Mouse (Mus musculus) heart, adult 2 months (tissue): ENCODE data around the gene Zfp595. TPM values are rescaled to one million over a fixed set of nuclear protein-coding genes. Genes with fewer than 3 reads are reported as not detected.
A peak's percentile ranks its signal among the peaks of the same experiment; 100 is the strongest.
"Not testable (repeated sequence)": the region's sequence is repeated elsewhere in the genome, so short reads cannot be mapped to it uniquely, and the experiment has no call there.

Experiments
- DNase-seq, 2 experiments: peaks; one replicate each; pipeline ENCODE4 v3.0.0; 2021
- H3K27ac ChIP-seq: fragments of 200-600 bp; 2 replicates; pipeline ENCODE4 v1.8.1; 2022
- H3K27me3 ChIP-seq: fragments of 200-500 bp; 2 replicates; pipeline ENCODE4 v1.6.1; 2012; ENCODE audit warnings: mild to moderate bottlenecking, low read length, inconsistent platforms, mixed read lengths; ENCODE audit not compliant: control insufficient read depth, insufficient read depth
- H3K36me3 ChIP-seq: fragments of 200-500 bp; 2 replicates; pipeline ENCODE4 v1.6.1; 2012; ENCODE audit warnings: low read length, inconsistent platforms; ENCODE audit not compliant: control insufficient read depth, insufficient read depth
- H3K4me1 ChIP-seq: fragments of 200-500 bp; 2 replicates; pipeline ENCODE4 v1.6.1; 2011; ENCODE audit warnings: low read length; ENCODE audit not compliant: control insufficient read depth, insufficient read depth
- H3K4me3 ChIP-seq: fragments of 200-600 bp; 2 replicates; pipeline ENCODE4 v1.8.1; 2022
- H3K79me2 ChIP-seq: fragments of 200-500 bp; replicated peaks from 2 replicates; pipeline ENCODE4 v1.6.1; 2012; ENCODE audit warnings: mild to moderate bottlenecking, inconsistent platforms, low read length, moderate library complexity, mixed read lengths; ENCODE audit not compliant: control insufficient read depth, insufficient read depth
- H3K9ac ChIP-seq: fragments of 200-500 bp; 2 replicates; pipeline ENCODE4 v1.6.1; 2012; ENCODE audit warnings: low read depth, mild to moderate bottlenecking, control low read depth, inconsistent platforms, low read length, mixed read lengths
- CTCF ChIP-seq: fragments of 200-600 bp; IDR thresholded peaks from 2 replicates; pipeline ENCODE4 v1.8.1; 2022; ENCODE audit warnings: antibody characterized with exemption, mild to moderate bottlenecking, moderate library complexity
- EP300 ChIP-seq: fragments of 200-500 bp; IDR thresholded peaks from 2 replicates; pipeline ENCODE4 v1.6.1; 2011; ENCODE audit warnings: low read depth, low read length, control low read depth; ENCODE audit not compliant: insufficient read depth
- POLR2A ChIP-seq: fragments of 200-500 bp; IDR thresholded peaks from 2 replicates; pipeline ENCODE4 v1.6.1; 2011; ENCODE audit warnings: mild to moderate bottlenecking, low read depth, low read length, control low read depth; ENCODE audit not compliant: insufficient read depth
- WGBS: fragments of 180-500 bp; shearing (Covaris S2); methylation state at CpG from one replicate; pipeline ENCODE4 v1.1.7; 2018; 5-methylcytosine and 5-hydroxymethylcytosine counted together
- intact Hi-C: fragments of 180-260 bp; cut with DNase I; formaldehyde crosslinking; loops from one replicate; pipeline ENCODE4 v1.15.1; 2025
- polyA plus RNA-seq: library from polyadenylated mRNA; depleted of rRNA; stranded (reverse); fragments of >200 nt; gene quantifications from 2 replicates; pipeline ENCODE4 v1.2.3, GENCODE M21; 2012
- total RNA-seq, 2 experiments: library from RNA; stranded (reverse); gene quantifications; 2 replicates each; pipeline ENCODE4 v1.2.3; 2021

Gene Zfp595
- total and polyA plus RNA-seq, 3 experiments, result 0.66 to 2.3 (median 2.2) TPM

GRCm38 (mm10) chr13:67343422-67343821, 11.1 kb upstream of the Zfp595 start:
- Histone ChIP-seq H3K27ac (no peak overlapping the region), H3K4me1 (no peaks in the 10 kb centered on the region), H3K9ac (no peak overlapping the region), H3K79me2 (no peaks in the 10 kb centered on the region), H3K4me3 (no peak overlapping the region), H3K27me3 (no peaks in the 10 kb centered on the region), H3K36me3 (no peaks in the 10 kb centered on the region)
- intact Hi-C loops, result no loop called here
- DNase-seq, result no peak
- 87% methylated on average over 2 of the region's 2 CpGs for WGBS
- TF ChIP-seq CTCF (no peak), POLR2A (no peak), EP300 (no peak)

GRCm38 (mm10) chr13:67332877-67333276, 507 bp upstream of the Zfp595 start:
- H3K27ac ChIP-seq, result peak overlapping the region; percentile 88
- TF ChIP-seq EP300, result no peak
- TF ChIP-seq POLR2A, result no peak
- TF ChIP-seq CTCF, result no peak
- H3K9ac ChIP-seq, result no peak overlapping the region; the same call in 1 of the 2 replicates
- no peaks in the 10 kb centered on the region for H3K27me3 ChIP-seq
- intact Hi-C loops, result loop anchor here (1.0 to 10.0 kb wide), 4 partner anchors 27 to 194 kb away; partner anchors contain the start of genes Gm26965, Gm28044, Zfp457 and Zfp87
- H3K79me2 ChIP-seq, result no peaks in the 10 kb centered on the region; the same call in 1 of the 2 replicates
- peak overlapping the region; percentile 55 for H3K4me3 ChIP-seq
- H3K36me3 ChIP-seq, result no peaks in the 10 kb centered on the region
- H3K4me1 ChIP-seq, result peaks cover 4% of the 10 kb centered on the region
- no peak for DNase-seq
- 47% methylated on average over 1 of the region's 1 CpGs for WGBS

GRCm38 (mm10) chr13:67306718-67307117, 25.7 kb downstream of the Zfp595 start:
- peak overlapping the region; percentile 82 for H3K27ac ChIP-seq
- H3K4me1 ChIP-seq, result peaks cover 1% of the 10 kb centered on the region
- H3K9ac ChIP-seq, result no peak overlapping the region
- no peak for DNase-seq
- no peaks in the 10 kb centered on the region for H3K27me3 ChIP-seq
- H3K79me2 ChIP-seq, result no peaks in the 10 kb centered on the region
- 8% methylated on average over 5 of the region's 5 CpGs for WGBS
- H3K36me3 ChIP-seq, result no peaks in the 10 kb centered on the region
- intact Hi-C loops, result loop anchor here (1.0 to 10.0 kb wide), 4 partner anchors 26 to 418 kb away; partner anchors contain the start of genes Zfp595 and Zfp65
- TF ChIP-seq POLR2A, result no peak
- TF ChIP-seq EP300, result no peak
- TF ChIP-seq CTCF, result no peak
- peak overlapping the region; percentile 87 for H3K4me3 ChIP-seq

- H3K27me3 ChIP-seq, result no peaks in the 10 kb centered on the region
- 5% methylated on average over 16 of the region's 16 CpGs for WGBS
These were observed 26.3 kb downstream of the Zfp595 start, which contains the start of gene Zfp457 for GRCm38 (mm10) chr13:67305822-67306672. Zfp457 (minus strand) TSS chr13:67306485.

GRCm38 (mm10) chr13:67278314-67278713, 54.1 kb downstream of the Zfp595 start, which contains the start of gene Zfp458:
Zfp458 (minus strand) TSS chr13:67278466.
- no peak within 1 kb of the TSS for H3K27ac ChIP-seq
- H3K4me3 ChIP-seq, result no peak within 1 kb of the TSS
- WGBS, result 41% methylated on average over 7 of the region's 7 CpGs
- no peak for DNase-seq
- H3K4me1 ChIP-seq, result no peaks in the 10 kb centered on the region
- H3K79me2 ChIP-seq, result no peaks in the 10 kb centered on the region
- intact Hi-C loops, result no loop called here
- H3K36me3 ChIP-seq, result no peaks in the 10 kb centered on the region
- no peak within 1 kb of the TSS for H3K9ac ChIP-seq
- H3K27me3 ChIP-seq, result no peaks in the 10 kb centered on the region
- TF ChIP-seq CTCF, result no peak
- TF ChIP-seq EP300, result no peak
- no peak for TF ChIP-seq POLR2A

More at GRCm38 (mm10) chr13:67305822-67306672, 26.3 kb downstream of the Zfp595 start, which contains the start of gene Zfp457:
- peak within 1 kb of the TSS; percentile 87 for H3K4me3 ChIP-seq
- H3K27ac ChIP-seq, result peak within 1 kb of the TSS; percentile 82
- intact Hi-C loops, result loop anchor here (1.0 to 10.0 kb wide), 4 partner anchors 26 to 419 kb away; partner anchors contain the start of genes Zfp595 and Zfp65
- H3K79me2 ChIP-seq, result no peaks in the 10 kb centered on the region
- TF ChIP-seq EP300 (no peak), CTCF (no peak), POLR2A (peak; percentile 88)
- peak; percentile 88 to 91 for DNase-seq
- H3K9ac ChIP-seq, result peak within 1 kb of the TSS; percentile 63
- no peaks in the 10 kb centered on the region for H3K36me3 ChIP-seq
- H3K4me1 ChIP-seq, result peaks cover 1% of the 10 kb centered on the region

GRCm38 (mm10) chr13:67269383-67270065, 62.8 kb downstream of the Zfp595 start:
- H3K79me2 ChIP-seq, H3K27me3 ChIP-seq, H3K36me3 ChIP-seq, H3K4me1 ChIP-seq, DNase-seq: not testable (repeated sequence)
- Histone ChIP-seq H3K27ac (peak overlapping the region; percentile 69), H3K9ac (peak overlapping the region; percentile 13), H3K4me3 (peak overlapping the region; percentile 82)
- intact Hi-C loops, result loop anchor here (5.0 to 10.0 kb wide), 4 partner anchors 38 to 142 kb away; partner anchors contain the start of genes Zfp457 and Zfp595
- 30% methylated on average over 9 of the region's 9 CpGs for WGBS
